ENCODE assay signal across 10 mouse cellular contexts in genomic region chr11:88908557-88909211, GRCm38 (mm10). TPM values are rescaled to one million over a fixed set of nuclear protein-coding genes. Genes with fewer than 3 reads are reported as not detected.
DNase-seq lines count a peak whose midpoint lies in the region; ATAC-seq and TF ChIP-seq lines count a peak whose summit lies in the region.
"Had no signal": no experiment of that assay in that cellular context is flagged by ENCODE, and none has a peak within 500 bp of the region (broad histone marks: within the 10 kb centered on the region; RNA-seq: fewer than 3 reads in every experiment).

No protein-coding gene starts in this region.

- no peaks in the 10 kb centered on the region for H3K27me3 ChIP-seq in liver, postnatal 0 days (ENCODE audit: insufficient read depth, low read length)
- no peaks in the 10 kb centered on the region for H3K27me3 ChIP-seq in hindbrain, embryonic 16.5 days (replicated peaks; ENCODE audit: control insufficient read depth, insufficient read depth, low read length)

- TF ChIP-seq CTCF in embryonic fibroblast, embryonic 13.5 days (IDR thresholded peaks at IDR 0.05; ENCODE audit: borderline replicate concordance, insufficient read depth, low read length), result peak; percentile 40; the same call in 1 of the 2 replicates
- TF ChIP-seq CTCF in liver, postnatal 0 days (IDR thresholded peaks at IDR 0.05; ENCODE audit: low read depth), result peak; percentile 80

- H3K4me3 ChIP-seq in embryonic fibroblast, embryonic 13.5 days (ENCODE audit: insufficient read depth, low read length), result no peak overlapping the region
- no peak overlapping the region for H3K4me3 ChIP-seq in liver, postnatal 0 days (ENCODE audit: low read depth, low read length)
- no peak overlapping the region for H3K4me3 ChIP-seq in hindbrain, embryonic 16.5 days (ENCODE audit: low read length)

- TF ChIP-seq POLR2A in embryonic fibroblast, embryonic 13.5 days (IDR thresholded peaks at IDR 0.05; ENCODE audit: low read depth, low read length), result no peak

- H3K9ac ChIP-seq in liver, postnatal 0 days (replicated peaks), result no peak overlapping the region
- H3K9ac ChIP-seq in hindbrain, embryonic 16.5 days (ENCODE audit: low read depth, low read length), result no peak overlapping the region

- no peak overlapping the region for H3K4me2 ChIP-seq in liver, postnatal 0 days (ENCODE audit: low read depth, low read length)
- H3K4me2 ChIP-seq in hindbrain, embryonic 16.5 days (ENCODE audit: low read length), result no peak overlapping the region

- no peaks in the 10 kb centered on the region for H3K4me1 ChIP-seq in embryonic fibroblast, embryonic 13.5 days (ENCODE audit: control insufficient read depth, insufficient read depth, low read length)
- H3K4me1 ChIP-seq in liver, postnatal 0 days (ENCODE audit: insufficient read depth), result no peaks in the 10 kb centered on the region
- H3K4me1 ChIP-seq in hindbrain, embryonic 16.5 days (ENCODE audit: control insufficient read depth, insufficient read depth, low read depth, low read length), result no peaks in the 10 kb centered on the region

- H3K27ac ChIP-seq in embryonic fibroblast, embryonic 13.5 days (ENCODE audit: insufficient read depth, low read length), result no peak overlapping the region
- no peak overlapping the region for H3K27ac ChIP-seq in liver, postnatal 0 days (ENCODE audit: low read depth)
- H3K27ac ChIP-seq in hindbrain, embryonic 16.5 days (ENCODE audit: low read depth, low read length), result no peak overlapping the region

- ATAC-seq in liver, postnatal 0 days, result peak; percentile 55; the same call in 1 of the 2 replicates
- no peak for ATAC-seq in hindbrain, embryonic 16.5 days

- no peaks in the 10 kb centered on the region for H3K36me3 ChIP-seq in liver, postnatal 0 days (replicated peaks; ENCODE audit: insufficient read depth, low read length)
- H3K36me3 ChIP-seq in hindbrain, embryonic 16.5 days (ENCODE audit: control insufficient read depth, insufficient read depth, low read length), result no peaks in the 10 kb centered on the region

- TF ChIP-seq EP300 in liver, postnatal 0 days (IDR thresholded peaks at IDR 0.05; ENCODE audit: low read depth), result no peak

- WGBS in liver, postnatal 0 days (ENCODE audit: insufficient replicate concordance), result 92% methylated on average over 1 of the region's 1 CpGs
- 90% methylated on average over 1 of the region's 1 CpGs for WGBS in hindbrain, embryonic 16.5 days

- H3K9me3 ChIP-seq in liver, postnatal 0 days (ENCODE audit: low read length), result no peaks in the 10 kb centered on the region
- H3K9me3 ChIP-seq in hindbrain, embryonic 16.5 days (ENCODE audit: control insufficient read depth, low read length), result no peaks in the 10 kb centered on the region

- DNase-seq in urinary bladder, postnatal 14 days (ENCODE audit: low spot score), result peak; percentile 78
- no peak for DNase-seq in urinary bladder, postnatal 10 days (ENCODE audit: low spot score)
- peak; percentile 80 to 85 for DNase-seq in adrenal gland, postnatal 36 days
- DNase-seq in kidney, adult 18-20 months, result peak; percentile 83
- peak; percentile 62 for DNase-seq in liver, postnatal 0 days
- DNase-seq in skeletal muscle tissue, adult 2 months (ENCODE audit: low read depth, low spot score), result peak; percentile 69

RNA-seq across cellular contexts. Expression of gene Akap1, which starts 44.3 kb away (rescaled TPM):
- total RNA-seq in adrenal gland, postnatal 36 days (2021), result 100 to 1,000 TPM; 107 to 114 TPM
- polyA plus RNA-seq in embryonic fibroblast, embryonic 13.5 days (2011; ENCODE audit: insufficient read length, low read depth, missing spikeins), result 24.2 and 25.5 TPM in 2 replicates
- 14.2 and 14.5 TPM in 2 replicates for polyA plus RNA-seq in liver, postnatal 0 days (2015; fragmentation: Nextera tagmentation; extraction: Ambion mirVana)
- polyA plus RNA-seq in hindbrain, embryonic 16.5 days (2015; fragmentation: Nextera tagmentation; extraction: Ambion mirVana), result 28.5 and 33.2 TPM in 2 replicates

RNA-seq across cellular contexts. Expression of gene Scpep1, which starts 46.6 kb away (rescaled TPM):
- total RNA-seq in adrenal gland, postnatal 36 days (2021), result 100 to 1,000 TPM; 178 to 288 TPM
- 380 and 384 TPM in 2 replicates for polyA plus RNA-seq in embryonic fibroblast, embryonic 13.5 days (2011; ENCODE audit: insufficient read length, low read depth, missing spikeins)
- polyA plus RNA-seq in liver, postnatal 0 days (2015; fragmentation: Nextera tagmentation; extraction: Ambion mirVana), result 35.3 and 38.9 TPM in 2 replicates
- 38.4 and 40.0 TPM in 2 replicates for polyA plus RNA-seq in hindbrain, embryonic 16.5 days (2015; fragmentation: Nextera tagmentation; extraction: Ambion mirVana)

RNA-seq across cellular contexts. Expression of gene Elobl, which starts 58.0 kb away (rescaled TPM):
- total RNA-seq in adrenal gland, postnatal 36 days (2021), result not detected
- polyA plus RNA-seq in embryonic fibroblast, embryonic 13.5 days (2011; ENCODE audit: insufficient read length, low read depth, missing spikeins), result 1.4 TPM in 1 of 2 replicates, not detected in the other
- not detected in 2 replicates for polyA plus RNA-seq in liver, postnatal 0 days (2015; fragmentation: Nextera tagmentation; extraction: Ambion mirVana)
- polyA plus RNA-seq in hindbrain, embryonic 16.5 days (2015; fragmentation: Nextera tagmentation; extraction: Ambion mirVana), result not detected in 2 replicates
- polyA plus RNA-seq: heart, embryonic 14.5 days; stomach, embryonic 14.5 days had no signal
